Mouse (Mus musculus) E14TG2a.4 (cell line): ENCODE results near the gene Usp7.

Experiments
- CTCF ChIP-seq: conservative IDR thresholded peaks from 2 replicates; pipeline ENCODE4 v1.5.1; 2014; ENCODE audit warnings: low read length
- POU5F1 ChIP-seq: IDR thresholded peaks from 2 replicates; pipeline ENCODE4 v1.6.1; 2014; ENCODE audit warnings: low read length, borderline replicate concordance

- TF ChIP-seq CTCF (no peak), POU5F1 (no peak)
These were observed 44.8 kb upstream of the Usp7 start for GRCm38 (mm10) chr16:8836876-8837275.
